Mouse (Mus musculus) liver, postnatal 0 days (tissue): ENCODE results near the gene Cmah.

ENCODE experiments used
- CTCF ChIP-seq: sonication (generic); IDR thresholded peaks from 2 replicates; pipeline ENCODE4 v1.5.1; 2016; ENCODE audit warnings: antibody characterized with exemption, low read depth
- EP300 ChIP-seq: IDR thresholded peaks from 2 replicates; pipeline ENCODE4 v1.6.1; 2016; ENCODE audit warnings: antibody characterized with exemption, low read depth, mild to moderate bottlenecking

DNA sequence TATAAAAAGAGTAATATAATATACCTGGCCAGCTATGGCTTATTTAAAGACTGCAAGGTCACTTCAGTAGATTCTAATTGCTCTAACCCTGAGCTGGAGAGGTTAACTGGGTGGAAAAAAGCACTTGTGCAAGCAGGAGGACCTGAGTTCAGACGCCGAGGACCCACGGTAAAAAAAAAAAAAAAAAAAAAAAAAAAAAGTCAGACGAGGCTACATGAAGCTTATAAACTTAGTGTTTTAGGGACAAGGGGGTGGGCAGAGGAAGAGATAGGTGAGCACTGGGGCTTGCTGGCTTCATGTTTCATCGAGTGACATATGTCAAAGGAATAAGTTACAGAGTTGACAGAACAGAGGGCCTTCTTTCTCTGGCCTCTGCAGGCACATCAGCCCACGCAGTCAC lies 121.4 kb downstream of the Cmah start:
- TF ChIP-seq CTCF (no peak), EP300 (no peak)
